Mouse (Mus musculus): ENCODE measurements around the gene Ttyh2.

Ttyh2 gene

DNA sequence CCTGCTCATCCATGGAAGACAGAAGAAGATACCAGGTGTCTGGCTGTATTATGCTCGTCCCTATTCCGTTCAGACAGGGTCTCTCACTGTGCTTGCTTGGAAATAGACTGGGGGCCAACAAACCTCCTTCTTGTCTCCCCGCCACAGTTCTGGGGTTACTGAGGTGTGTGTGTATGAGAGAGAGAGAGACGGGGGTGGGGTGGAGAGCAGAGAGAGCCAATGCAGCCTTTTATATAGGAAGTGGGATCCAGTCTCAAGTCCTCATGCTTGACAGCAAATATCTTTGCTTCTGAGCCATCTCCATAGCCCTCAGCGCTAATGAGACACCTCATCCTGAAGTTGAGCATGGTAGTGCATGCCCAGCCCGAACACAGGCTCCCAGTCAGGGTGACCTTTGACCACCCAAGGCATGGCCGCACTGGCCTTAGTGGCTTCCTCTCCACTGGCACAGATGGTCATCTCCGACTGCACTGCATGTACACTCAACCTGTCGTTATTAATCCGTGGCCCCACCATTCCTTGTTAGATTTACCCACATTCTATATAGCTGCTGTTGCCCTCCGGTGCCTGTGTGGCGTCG, 7.2 kb downstream of the Ttyh2 start:
- DNase-seq (ENCODE audit: low spot score in 2 of 2): no peak

DNA sequence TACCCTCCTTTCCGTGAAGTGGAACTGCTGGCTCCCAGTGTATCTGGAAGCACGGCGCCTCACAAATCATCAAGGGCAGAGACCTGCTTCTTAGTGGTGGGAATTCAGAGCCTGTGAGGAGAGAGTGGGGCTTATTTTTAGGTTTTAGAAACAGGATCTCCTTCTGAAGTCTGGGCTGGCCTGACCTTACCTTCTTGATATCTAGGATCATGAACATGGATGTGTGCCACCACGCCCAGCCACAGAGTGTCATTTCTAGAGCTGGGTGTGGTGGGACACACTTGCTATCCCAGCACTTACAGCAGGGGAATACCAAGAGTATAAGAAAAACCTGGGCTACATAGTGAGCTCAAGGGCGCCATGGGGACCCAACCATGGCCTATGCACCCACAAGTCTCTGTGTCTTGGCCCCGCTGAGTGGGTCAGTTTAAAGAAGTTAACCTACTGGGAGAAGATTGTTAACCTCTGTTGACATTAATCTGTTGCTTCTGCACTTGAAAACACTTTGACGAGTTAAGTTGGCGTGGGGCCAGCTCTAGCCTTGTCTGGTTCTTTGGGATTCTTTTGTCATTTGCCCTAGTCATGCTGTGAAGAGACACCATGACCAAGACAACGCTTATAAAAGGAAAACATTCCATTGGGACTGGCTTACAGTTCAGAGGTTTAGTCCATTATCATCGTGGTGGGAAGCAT, 7.9 kb downstream of the Ttyh2 start:
- no peak for DNase-seq (ENCODE audit: low spot score in 2 of 2)

DNA sequence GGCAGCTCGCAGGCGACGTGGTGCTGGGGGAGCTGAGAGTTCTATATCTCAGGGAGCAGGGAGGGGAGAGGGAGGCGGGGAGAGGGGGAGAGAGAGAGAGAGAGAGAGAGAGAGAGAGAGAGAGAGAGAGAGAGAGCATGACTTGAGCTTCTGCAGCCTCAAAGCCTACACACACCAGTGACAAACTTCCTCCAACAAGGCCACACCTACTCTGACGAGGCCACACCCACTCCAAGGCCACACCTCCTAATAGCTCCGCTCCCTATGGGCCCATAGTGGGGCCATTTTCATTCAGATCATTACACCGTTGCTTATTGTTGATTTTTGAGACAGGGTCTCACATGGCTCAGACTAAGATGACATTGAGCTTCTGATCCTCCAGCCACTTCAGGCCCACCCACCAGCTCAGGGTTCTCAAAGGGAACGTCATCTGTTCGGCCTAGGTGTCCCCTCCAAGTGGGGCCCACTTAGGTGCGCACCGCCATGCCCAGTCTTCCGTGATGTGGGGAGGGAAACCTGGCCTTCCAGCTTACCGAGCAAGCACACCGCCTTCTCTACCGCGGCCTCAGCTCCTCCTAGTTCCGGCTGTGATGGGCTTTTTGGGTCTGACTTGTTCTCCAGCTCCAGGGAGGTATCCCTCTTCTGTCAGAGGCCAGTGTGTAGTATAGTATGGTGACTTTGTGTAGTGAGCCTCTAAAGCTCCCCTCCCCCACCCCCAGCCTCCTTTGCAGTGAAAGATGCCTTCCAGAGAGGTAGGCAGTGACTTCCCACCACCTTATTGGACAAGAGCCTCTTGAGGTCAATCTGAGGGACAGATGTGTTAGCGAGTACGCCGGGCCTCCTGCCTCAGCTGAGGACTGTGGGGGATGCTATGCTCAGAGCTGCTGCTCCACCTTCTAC, 8.7 kb downstream of the Ttyh2 start:
- no peak for DNase-seq (ENCODE audit: low spot score in 2 of 2)

DNA sequence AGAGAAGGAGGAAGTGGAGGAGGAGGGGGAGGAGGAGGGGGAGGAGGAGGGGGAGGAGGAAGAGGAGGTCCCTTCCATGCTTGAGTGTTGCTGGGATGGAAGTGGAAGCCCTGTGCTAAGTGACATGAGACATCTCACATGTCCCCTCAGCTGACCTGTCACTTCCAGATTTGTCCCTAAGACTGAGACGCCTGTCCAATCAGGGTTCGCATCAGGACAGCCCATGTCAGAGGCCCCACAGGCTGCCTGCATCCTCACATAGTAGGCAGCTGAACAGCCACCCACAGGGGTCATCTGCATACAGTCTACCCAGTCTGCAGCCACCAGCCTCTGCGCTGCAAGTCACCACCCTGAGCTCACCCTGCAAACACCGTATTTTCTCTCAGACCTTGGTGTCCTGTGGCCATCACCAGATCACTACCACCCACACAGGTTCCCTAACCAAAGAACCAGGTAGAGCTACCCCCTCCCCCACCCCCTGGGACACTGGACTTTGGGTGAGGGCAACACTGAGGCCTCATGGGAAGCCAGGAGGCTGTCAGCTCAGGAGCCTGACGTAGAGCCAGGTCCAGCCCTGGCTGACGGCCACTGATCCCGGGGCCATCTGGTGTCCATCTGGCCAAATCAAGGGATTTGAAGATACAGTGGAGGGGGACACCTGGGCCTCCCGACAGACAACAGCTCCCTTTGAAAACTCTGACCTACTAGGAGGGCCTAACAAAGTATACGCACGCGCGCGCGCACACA, 9.6 kb downstream of the Ttyh2 start:
- no peak for DNase-seq (ENCODE audit: low spot score in 2 of 2)

DNA sequence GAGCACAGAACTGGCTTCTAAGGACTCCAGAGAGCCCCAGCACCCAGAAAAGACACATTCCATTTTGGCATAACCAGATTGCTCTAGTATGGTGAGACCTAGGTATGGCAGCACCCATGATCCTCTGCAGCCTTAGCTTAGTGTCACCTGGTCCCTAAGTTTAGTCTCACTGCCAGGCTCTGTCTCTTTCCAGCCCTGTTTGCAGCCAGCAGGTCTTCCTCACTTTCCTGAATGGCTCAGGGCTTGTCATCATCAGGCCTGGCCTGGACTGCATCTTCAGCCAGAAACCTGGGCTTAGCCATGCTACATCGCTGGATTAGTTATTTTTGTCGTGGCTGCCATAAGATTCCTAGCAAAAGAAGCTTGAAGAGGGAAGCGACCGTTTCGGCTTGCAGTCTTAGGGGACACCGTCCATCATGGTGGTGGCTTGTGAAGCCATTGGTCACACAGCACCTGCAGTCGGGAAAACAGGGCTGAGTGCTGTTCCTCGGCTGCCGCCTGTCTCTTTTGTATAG, 10.4 kb downstream of the Ttyh2 start:
- no peak for DNase-seq (ENCODE audit: low spot score in 2 of 2)

DNA sequence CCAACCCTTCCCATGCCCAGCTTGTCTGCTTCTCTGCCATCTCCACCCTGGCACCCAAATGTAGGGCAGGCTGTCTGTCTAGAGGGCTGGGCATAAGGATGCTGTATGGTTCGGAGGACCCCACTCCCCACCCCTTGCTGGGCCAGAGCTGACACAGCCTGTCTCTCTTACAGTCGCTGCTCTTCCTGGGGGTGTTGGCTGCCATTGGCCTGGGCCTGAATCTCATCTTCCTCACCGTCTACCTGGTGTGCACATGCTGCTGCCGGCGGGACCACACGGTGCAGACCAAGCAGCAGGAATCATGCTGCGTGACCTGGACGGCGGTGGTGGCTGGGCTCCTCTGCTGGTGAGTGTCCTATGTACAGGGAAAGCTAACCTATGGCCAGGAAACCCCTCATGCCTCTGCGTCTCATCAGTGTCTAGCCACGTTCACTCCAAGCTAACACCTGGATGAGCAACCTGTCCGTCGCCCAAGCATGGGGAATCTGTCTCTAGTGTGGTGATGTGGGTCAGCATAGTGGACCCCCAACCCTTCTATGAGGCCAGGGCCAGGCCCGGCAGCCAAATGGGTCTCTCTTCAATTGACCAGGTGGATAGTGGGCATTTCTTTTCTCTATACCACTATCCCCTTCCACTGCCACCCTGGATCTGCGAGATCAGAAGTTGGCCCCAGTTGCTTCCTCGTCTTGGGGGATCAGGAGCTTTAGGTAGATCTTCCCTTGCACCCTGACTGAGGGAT, 11.2 kb downstream of the Ttyh2 start:
- no peak for DNase-seq (ENCODE audit: low spot score in 2 of 2)

DNA sequence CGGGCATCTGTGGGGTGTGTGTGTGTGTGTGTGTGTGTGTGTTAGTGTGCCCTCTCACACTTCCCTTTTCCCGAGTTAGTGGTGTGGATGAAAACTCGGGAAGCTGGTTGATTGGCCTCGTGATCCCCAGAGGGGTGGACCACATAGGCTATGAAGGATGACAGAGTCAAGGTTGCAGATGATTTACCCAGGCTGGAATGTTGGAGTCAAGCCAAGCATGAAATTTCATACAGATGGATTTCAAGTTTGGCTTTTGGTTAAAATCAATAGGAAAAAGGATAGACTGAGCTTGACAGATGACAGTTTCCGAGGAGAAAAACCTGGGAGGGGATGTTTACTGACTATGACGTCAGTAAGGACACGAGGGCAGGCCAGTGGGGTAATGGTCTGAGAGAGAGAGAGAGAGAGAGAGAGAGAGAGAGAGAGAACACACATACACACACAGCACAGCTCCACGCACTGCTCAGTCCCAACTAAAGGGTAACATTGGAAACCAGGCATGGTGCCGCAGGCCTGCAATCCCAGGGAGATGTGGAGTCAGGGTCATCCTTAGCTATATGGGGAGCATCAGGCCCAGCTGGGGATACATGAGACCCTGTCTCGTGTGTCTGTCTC, 12.4 kb downstream of the Ttyh2 start:
- DNase-seq (ENCODE audit: low spot score in 2 of 2): no peak

DNA sequence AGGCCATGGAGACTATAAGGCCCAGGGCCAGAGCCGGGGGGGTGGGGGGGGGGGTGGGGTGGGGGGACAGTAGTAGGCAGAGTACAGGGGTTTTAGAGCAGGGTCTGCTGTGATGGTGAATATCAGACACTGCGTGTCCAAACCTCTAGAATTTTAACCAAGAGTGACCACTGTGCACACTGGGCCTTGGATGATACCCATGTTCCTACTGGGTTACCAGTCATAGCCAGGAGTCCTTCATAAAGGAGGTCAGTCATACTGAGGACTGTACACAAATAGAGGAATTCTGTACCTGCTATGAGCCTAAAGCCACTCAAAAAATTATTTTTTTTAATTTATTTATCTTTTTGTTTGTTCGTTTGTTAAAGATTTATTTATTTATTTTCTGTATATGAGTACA, 13.5 kb downstream of the Ttyh2 start:
- DNase-seq (ENCODE audit: low spot score in 2 of 2): no peak

DNA sequence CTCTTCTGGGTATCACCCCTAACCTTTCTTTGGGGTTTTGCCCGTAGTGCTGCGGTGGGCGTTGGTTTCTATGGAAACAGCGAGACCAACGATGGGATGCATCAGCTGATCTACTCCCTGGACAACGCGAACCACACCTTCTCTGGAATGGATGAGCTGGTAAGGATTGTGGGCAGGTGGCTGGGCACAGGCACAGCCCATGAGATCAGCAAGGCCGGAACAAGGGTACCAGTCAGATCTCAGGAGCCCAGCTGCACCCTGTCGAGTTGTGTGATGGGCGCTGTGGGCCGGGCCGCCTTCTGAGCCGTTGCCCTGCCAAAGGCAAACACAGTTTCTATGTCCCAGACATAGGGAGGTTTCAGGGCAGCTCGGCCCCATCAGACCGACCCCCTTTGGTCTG, 15.0 kb downstream of the Ttyh2 start:
- no peak for DNase-seq (ENCODE audit: low spot score in 2 of 2)

DNA sequence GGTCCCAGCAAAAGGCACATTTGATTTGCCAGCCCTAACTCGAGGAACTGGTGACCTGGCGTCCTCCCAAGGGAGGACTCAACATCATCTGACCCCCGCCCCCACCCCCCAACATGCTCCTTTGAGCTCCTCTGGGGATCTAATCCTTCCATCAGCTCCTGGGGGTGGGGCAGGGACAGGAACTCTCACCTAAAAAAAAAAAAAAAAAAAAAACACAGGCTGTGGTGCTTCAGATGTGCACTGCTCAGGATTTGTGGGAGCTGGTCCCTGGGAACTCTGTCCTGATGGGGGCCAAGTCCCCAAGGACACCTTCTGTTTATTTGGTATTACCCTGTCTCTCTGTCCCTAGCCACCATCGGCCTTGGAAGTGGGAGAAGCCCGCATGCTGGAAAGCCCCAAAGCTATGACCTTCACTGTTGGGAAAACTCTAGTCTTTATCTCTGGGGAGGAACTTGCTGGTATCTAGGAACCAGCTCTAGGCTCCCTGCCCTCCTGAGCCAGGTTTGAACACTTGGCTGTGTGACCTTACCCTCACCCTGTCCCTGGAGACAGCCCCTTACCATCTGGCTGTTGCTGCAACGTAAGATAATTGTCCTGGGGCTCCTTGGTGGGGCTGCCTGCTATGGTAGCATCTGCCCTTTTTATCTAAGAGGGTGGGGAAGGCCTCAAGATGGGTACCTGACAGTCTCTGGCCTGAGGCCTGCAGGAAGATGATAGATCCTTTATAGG, 16.4 kb downstream of the Ttyh2 start:
- no peak for DNase-seq (ENCODE audit: low spot score in 2 of 2)

DNA sequence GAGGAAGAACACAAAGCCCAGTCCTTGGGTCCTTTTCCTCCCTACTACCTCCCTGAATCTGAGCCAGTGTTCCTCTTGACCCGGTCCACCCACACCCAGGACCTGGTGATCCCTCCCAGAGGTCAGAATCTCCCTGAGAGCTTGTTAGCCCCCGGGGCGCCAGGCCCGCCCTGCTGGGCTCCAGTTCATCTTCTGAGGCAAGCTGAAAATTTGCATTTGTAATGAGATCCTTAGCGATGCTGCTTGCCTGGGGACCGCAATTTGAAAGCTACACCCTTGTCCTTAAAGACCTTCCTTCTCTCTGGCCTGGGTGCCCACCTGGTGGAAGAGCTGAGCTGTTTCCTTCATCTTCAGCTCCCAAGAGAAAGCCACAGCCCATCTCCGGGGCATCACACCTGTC, 17.4 kb downstream of the Ttyh2 start:
- DNase-seq (ENCODE audit: low spot score in 2 of 2): no peak

DNA sequence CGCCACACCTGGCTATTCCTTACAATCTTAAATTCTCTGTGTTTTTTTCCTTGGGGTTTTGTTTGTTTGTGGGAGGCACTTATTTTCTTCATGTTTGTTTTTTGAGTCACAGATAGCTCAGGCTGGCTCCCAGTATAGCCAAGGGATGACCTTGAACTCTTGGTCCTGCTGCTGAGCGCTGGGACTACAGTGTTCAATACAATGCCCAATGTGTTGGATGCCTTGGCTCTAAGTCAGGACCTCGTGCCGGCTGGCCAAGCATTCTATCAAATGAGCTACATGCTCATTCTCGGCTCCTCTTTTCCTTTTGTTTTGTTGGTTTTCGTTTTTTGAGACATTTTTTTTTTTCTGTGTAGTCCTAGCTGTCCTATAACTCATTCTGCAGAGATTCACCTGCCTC, 18.2 kb downstream of the Ttyh2 start:
- DNase-seq (ENCODE audit: low spot score in 2 of 2): no peak

DNA sequence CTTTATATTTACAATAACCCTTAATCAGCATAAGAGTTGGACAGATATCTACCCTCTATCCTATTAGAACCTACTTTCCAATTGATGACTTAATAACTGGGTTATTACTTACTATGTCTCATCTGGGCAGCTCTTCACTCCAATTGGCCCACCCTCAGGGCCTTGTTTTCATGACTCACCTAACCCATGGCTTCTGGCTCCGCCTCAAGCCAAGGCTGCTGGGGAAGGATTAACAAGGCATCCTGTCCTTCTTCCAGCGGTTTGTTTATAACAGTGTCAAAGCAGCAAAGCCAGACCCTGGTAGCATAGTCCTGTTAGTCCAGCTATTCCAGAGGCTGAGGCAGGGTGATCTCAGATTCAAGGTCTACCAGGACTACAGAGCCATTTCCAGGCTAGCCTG, 19.2 kb downstream of the Ttyh2 start:
- no peak for DNase-seq (ENCODE audit: low spot score in 2 of 2)

DNA sequence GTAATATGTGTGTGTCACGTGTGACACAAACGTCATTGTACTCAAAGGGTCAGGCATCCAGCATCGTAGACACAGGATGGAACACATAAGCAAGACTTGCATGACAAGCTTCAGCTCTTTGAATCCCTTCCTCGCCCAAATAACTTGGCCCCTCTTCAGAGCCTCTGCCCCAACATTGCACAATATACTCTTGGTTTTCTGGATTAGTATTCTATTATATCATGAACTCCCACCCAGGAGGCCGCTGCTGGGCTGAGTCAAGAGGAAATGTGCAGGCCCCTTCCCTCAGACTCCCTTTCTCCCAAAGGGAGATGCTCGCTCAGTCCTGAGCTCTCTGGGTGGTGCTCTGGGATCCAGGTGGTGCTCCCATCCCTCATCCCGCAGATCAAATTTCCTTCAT, 23.3 kb downstream of the Ttyh2 start:
- no peak for DNase-seq (ENCODE audit: low spot score in 2 of 2)

DNA sequence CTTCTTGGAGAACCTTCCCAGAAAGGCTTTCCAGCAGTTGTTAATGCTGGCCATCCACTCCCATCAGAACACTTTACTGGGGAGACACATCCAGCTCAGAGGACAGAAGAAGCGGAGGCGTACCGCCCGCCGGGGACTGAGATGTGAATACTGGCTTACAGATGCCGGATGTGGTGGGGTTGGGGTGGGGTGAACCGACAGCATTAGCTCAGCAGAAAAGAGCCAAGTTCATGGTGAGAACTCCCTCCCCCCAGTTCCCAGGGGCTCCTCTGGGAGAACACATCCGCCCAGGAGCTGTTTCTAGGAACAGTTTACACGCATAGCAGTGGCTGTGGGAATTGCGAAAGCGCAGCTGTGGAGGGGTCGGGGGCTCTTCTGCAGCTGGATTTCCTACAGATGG, 24.3 kb downstream of the Ttyh2 start:
- peak in 1 of 2 experiments; percentile 34 for DNase-seq (ENCODE audit: low spot score in 2 of 2)

DNA sequence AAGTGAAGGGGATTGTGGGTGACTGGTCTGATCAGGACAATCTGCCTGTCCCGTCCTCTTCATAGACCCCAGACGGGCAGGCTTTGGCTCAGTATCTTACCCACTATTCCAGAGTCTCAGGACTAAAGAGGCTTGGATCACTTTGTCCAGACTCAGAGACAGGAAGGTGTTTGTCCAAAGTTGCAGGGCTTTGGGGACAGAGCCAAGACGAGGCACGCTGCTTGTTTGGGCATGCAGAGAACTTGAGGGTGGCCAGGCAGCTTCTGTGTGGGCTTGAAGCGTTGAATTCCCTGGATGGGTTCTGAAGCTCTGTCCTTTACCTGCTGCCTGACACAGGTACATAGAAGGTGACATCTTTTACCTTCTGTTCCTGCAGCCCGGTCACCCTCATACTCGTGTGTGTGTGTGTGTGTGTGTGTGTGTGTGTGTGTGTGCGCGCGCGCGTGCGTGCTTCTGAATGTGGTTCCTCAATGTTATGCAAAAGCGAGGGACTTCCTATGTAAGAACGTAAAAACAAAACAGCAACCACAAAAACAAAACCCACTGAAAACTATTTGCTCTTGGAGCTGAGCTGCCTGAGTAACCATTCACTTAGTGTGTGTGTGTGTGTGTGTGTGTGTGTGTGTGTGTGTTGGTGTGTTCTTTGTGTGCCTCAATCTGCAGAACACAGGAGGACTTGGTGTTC, 27.2 kb downstream of the Ttyh2 start:
- no peak for DNase-seq (ENCODE audit: low spot score in 2 of 2)

DNA sequence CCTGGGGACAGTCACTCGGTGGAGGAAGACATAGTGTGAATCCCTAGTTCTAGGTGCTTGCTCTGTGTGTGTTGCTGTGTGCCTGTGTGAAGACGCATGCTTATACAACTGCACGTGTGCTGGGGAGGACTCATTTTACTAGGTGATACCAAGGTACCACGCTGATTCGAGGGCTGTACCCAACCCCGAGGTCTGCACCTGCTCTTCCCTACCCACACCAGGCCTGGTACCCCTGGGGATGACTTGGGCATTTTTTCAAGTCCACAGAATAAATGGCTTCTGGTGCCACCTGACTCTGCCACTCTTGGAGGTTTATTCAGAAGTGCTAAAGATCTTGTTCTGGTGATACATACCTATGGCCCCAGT, 27.7 kb downstream of the Ttyh2 start:
- no peak for DNase-seq (ENCODE audit: low spot score in 2 of 2)

DNA sequence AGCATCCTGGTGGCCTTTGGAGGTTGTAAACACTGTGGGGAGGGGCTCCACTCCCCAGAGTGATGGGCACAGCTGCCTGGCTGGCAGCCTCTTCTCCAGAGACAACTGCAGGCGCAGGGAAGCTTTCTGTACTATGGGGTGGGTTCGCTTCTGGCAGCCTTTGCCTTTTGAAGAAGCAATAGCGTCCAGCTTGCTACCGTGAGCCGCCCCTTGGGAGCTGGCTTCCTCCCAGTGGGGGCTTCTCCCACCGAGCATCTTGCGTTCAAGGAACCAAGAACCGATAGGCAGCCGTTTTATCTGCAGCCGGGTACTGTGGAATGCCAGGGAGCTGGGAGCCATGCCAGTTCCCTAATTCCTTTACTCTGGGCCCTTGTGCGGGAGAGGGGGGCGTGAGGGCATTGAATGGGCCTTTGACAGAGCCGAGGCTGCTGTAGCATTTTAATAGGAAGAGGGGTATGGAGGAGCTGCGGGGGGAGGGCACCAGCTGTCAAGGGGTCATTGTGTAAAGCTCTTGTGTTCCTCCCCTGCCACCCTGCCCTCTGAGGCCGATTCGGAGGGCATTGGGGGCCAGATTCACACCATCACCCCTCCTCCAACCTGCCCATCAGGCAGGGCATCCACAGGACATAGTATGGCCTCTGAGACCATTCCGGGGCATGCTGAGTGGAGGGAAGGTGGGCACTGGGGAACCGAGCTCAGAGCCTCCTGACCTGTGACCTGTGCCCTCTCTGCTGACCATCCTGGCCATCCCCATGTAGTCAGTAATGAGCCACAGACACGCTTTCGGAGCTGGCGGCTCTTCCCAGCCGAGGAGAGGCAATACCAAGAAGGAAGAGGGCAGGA, 29.1 kb downstream of the Ttyh2 start:
- peak; percentile 57 to 64 for DNase-seq (ENCODE audit: low spot score in 2 of 2)

DNA sequence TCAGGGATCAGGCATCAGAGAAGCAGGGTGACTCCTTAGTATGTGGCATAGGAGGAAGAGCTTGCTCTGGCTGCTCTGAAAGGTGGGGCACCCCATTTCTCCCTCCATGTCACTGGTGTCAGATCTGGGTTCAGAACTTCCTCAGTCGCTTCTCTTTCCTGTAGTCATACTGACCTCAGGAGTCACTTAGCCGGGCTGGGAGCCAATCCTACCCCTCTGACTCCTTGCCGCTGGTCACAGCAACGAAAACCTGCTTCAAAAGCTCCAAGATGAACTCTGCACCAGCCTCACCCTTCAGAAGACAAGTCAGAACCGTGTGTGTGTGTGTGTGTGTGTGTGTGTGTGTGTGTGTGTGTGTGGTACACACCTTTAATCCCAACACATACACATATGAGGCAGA, 31.1 kb downstream of the Ttyh2 start:
- DNase-seq (ENCODE audit: low spot score in 2 of 2): no peak
